ENCODE assay signal across 14 mouse cellular contexts in genomic region chr2:125620213-125620907, GRCm38 (mm10). TPM values are rescaled to one million over a fixed set of nuclear protein-coding genes. Genes with fewer than 3 reads are reported as not detected.
A peak's percentile ranks its signal among the peaks of the same experiment; 100 is the strongest.
DNase-seq lines count a peak whose midpoint lies in the region; ATAC-seq and TF ChIP-seq lines count a peak whose summit lies in the region.
"Had no signal": no experiment of that assay in that cellular context is flagged by ENCODE, and none has a peak within 500 bp of the region (broad histone marks: within the 10 kb centered on the region; RNA-seq: fewer than 3 reads in every experiment).

No protein-coding gene starts in this region.

- H3K36me3 ChIP-seq in forebrain, embryonic 10.5 days (replicated peaks) = peaks cover 59% of the 10 kb centered on the region
- H3K36me3 ChIP-seq in forebrain, embryonic 14.5 days (ENCODE audit: control insufficient read depth, insufficient read depth, low read length) = peaks cover 44% of the 10 kb centered on the region
- H3K36me3 ChIP-seq in kidney, postnatal 0 days (ENCODE audit: insufficient read depth, low read length) = 0 out of 2 replicates have a peak, but pooled peaks cover 13% of the 10 kb centered on the region
- peaks cover 44% of the 10 kb centered on the region for H3K36me3 ChIP-seq in embryonic facial prominence, embryonic 14.5 days (ENCODE audit: control insufficient read depth, insufficient read depth, low read length)
- peaks cover 33% of the 10 kb centered on the region for H3K36me3 ChIP-seq in neural tube, embryonic 12.5 days

- peaks cover 52% of the 10 kb centered on the region for H3K4me1 ChIP-seq in forebrain, embryonic 10.5 days
- H3K4me1 ChIP-seq in forebrain, embryonic 14.5 days (ENCODE audit: control insufficient read depth, insufficient read depth, low read length) = peaks cover 5% of the 10 kb centered on the region
- 0 out of 2 replicates have a peak, but pooled peaks cover 11% of the 10 kb centered on the region for H3K4me1 ChIP-seq in kidney, postnatal 0 days (replicated peaks; ENCODE audit: insufficient read depth, low read length)
- peaks cover 14% of the 10 kb centered on the region for H3K4me1 ChIP-seq in embryonic facial prominence, embryonic 14.5 days (ENCODE audit: control insufficient read depth, insufficient read depth, low read length)
- peaks cover 14% of the 10 kb centered on the region for H3K4me1 ChIP-seq in neural tube, embryonic 12.5 days

- H3K27me3 ChIP-seq in forebrain, embryonic 10.5 days (ENCODE audit: poor library complexity, severe bottlenecking) = no peaks in the 10 kb centered on the region
- no peaks in the 10 kb centered on the region for H3K27me3 ChIP-seq in forebrain, embryonic 14.5 days (replicated peaks; ENCODE audit: control insufficient read depth, insufficient read depth, low read length)
- no peaks in the 10 kb centered on the region for H3K27me3 ChIP-seq in kidney, postnatal 0 days (ENCODE audit: insufficient read depth, low read length)
- no peaks in the 10 kb centered on the region for H3K27me3 ChIP-seq in embryonic facial prominence, embryonic 14.5 days (replicated peaks; ENCODE audit: control insufficient read depth, insufficient read depth, low read length)
- no peaks in the 10 kb centered on the region for H3K27me3 ChIP-seq in neural tube, embryonic 12.5 days (replicated peaks)
- H3K27me3 ChIP-seq: intestine, embryonic 15.5 days had no signal

- H3K27ac ChIP-seq in forebrain, embryonic 10.5 days = peak overlapping the region; percentile 72
- no peak overlapping the region for H3K27ac ChIP-seq in forebrain, embryonic 14.5 days (ENCODE audit: low read depth, low read length)
- no peak overlapping the region for H3K27ac ChIP-seq in kidney, postnatal 0 days
- H3K27ac ChIP-seq in embryonic facial prominence, embryonic 14.5 days (replicated peaks; ENCODE audit: low read depth, low read length) = 0 out of 2 replicates have a peak overlapping the region, but pooled peaks have one; percentile 3
- no peak overlapping the region for H3K27ac ChIP-seq in neural tube, embryonic 12.5 days
- H3K27ac ChIP-seq: intestine, embryonic 15.5 days; liver, embryonic 14.5 days had no signal

- no peaks in the 10 kb centered on the region for H3K9me3 ChIP-seq in forebrain, embryonic 10.5 days
- no peaks in the 10 kb centered on the region for H3K9me3 ChIP-seq in forebrain, embryonic 14.5 days (replicated peaks; ENCODE audit: control insufficient read depth, low read length)
- no peaks in the 10 kb centered on the region for H3K9me3 ChIP-seq in kidney, postnatal 0 days (replicated peaks; ENCODE audit: low read length)
- no peaks in the 10 kb centered on the region for H3K9me3 ChIP-seq in embryonic facial prominence, embryonic 14.5 days (ENCODE audit: control insufficient read depth, low read length)
- H3K9me3 ChIP-seq in neural tube, embryonic 12.5 days = no peaks in the 10 kb centered on the region
- H3K9me3 ChIP-seq: intestine, embryonic 15.5 days had no signal

- H3K4me3 ChIP-seq in forebrain, embryonic 10.5 days = peak overlapping the region; percentile 27
- no peak overlapping the region for H3K4me3 ChIP-seq in forebrain, embryonic 14.5 days (ENCODE audit: low read depth, low read length)
- H3K4me3 ChIP-seq in kidney, postnatal 0 days (replicated peaks; ENCODE audit: low read depth, low read length) = no peak overlapping the region
- H3K4me3 ChIP-seq in embryonic facial prominence, embryonic 14.5 days (ENCODE audit: low read depth, low read length) = no peak overlapping the region
- no peak overlapping the region for H3K4me3 ChIP-seq in neural tube, embryonic 12.5 days
- H3K4me3 ChIP-seq: intestine, embryonic 15.5 days had no signal

- H3K9ac ChIP-seq in forebrain, embryonic 14.5 days (ENCODE audit: low read length) = no peak overlapping the region
- no peak overlapping the region for H3K9ac ChIP-seq in kidney, postnatal 0 days (ENCODE audit: low read depth, low read length)
- no peak overlapping the region for H3K9ac ChIP-seq in embryonic facial prominence, embryonic 14.5 days (ENCODE audit: low read depth, low read length)
- H3K9ac ChIP-seq in neural tube, embryonic 12.5 days = no peak overlapping the region
- H3K9ac ChIP-seq: intestine, embryonic 15.5 days; liver, embryonic 14.5 days had no signal

- TF ChIP-seq CTCF in kidney, postnatal 0 days (IDR thresholded peaks at IDR 0.05; ENCODE audit: low read depth) = no peak

- DNase-seq in forebrain, embryonic 10.5 days (ENCODE audit: extremely low spot score, low spot score) = peak; percentile 44
- DNase-seq in forebrain, embryonic 14.5 days (ENCODE audit: low spot score) = no peak
- peak; percentile 88 for DNase-seq in kidney, postnatal 0 days (ENCODE audit: low spot score)
- no peak for DNase-seq in kidney, postnatal 10 days
- DNase-seq in embryonic facial prominence, embryonic 14.5 days (ENCODE audit: low spot score) = peak; percentile 83
- DNase-seq in ovary, adult 18-20 months (ENCODE audit: low spot score) = no peak
- DNase-seq in frontal cortex, postnatal 14 days (ENCODE audit: low spot score in 2 of 2) = no peak
- DNase-seq: adrenal gland, postnatal 14 days; lung, postnatal 4 days; right cerebral cortex, postnatal 14 days; thymus, adult 2 months had no signal

- WGBS in forebrain, embryonic 10.5 days = 38% methylated on average over 25 of the region's 25 CpGs
- 21% methylated on average over 25 of the region's 25 CpGs for WGBS in forebrain, embryonic 14.5 days
- WGBS in kidney, postnatal 0 days = 32% methylated on average over 25 of the region's 25 CpGs
- WGBS in embryonic facial prominence, embryonic 14.5 days = 40% methylated on average over 25 of the region's 25 CpGs
- WGBS in neural tube, embryonic 12.5 days = 48% methylated on average over 25 of the region's 25 CpGs

- no peak for ATAC-seq in forebrain, embryonic 14.5 days
- ATAC-seq in kidney, postnatal 0 days (replicated peaks; ENCODE audit: low FRiP score, low read depth) = peak; percentile 59
- ATAC-seq in embryonic facial prominence, embryonic 14.5 days (ENCODE audit: low read depth) = peak; percentile 68
- ATAC-seq in neural tube, embryonic 12.5 days (ENCODE audit: low FRiP score, low read depth) = no peak
- ATAC-seq: intestine, embryonic 15.5 days had no signal

- no peak overlapping the region for H3K4me2 ChIP-seq in forebrain, embryonic 14.5 days (ENCODE audit: low read length)
- no peak overlapping the region for H3K4me2 ChIP-seq in kidney, postnatal 0 days (ENCODE audit: low read length)
- H3K4me2 ChIP-seq in embryonic facial prominence, embryonic 14.5 days (ENCODE audit: low read depth, low read length) = 0 out of 2 replicates have a peak overlapping the region, but pooled peaks have one; percentile 23
- peak overlapping the region; percentile 20; the same call in 1 of the 2 replicates for H3K4me2 ChIP-seq in neural tube, embryonic 12.5 days (replicated peaks)
- H3K4me2 ChIP-seq: intestine, embryonic 15.5 days had no signal

RNA-seq across cellular contexts. Expression of gene Cep152, which starts 4.6 kb away (rescaled TPM):
- polyA plus RNA-seq in forebrain, embryonic 10.5 days (2016; fragmentation: Nextera tagmentation; extraction: Ambion mirVana) = 12.4 and 12.5 TPM in 2 replicates
- polyA plus RNA-seq in forebrain, embryonic 14.5 days (2014; fragmentation: Nextera tagmentation; extraction: Ambion mirVana) = 3.2 TPM in 2 replicates
- polyA plus RNA-seq in kidney, postnatal 0 days (2015; fragmentation: Nextera tagmentation; extraction: Ambion mirVana) = 2.4 and 3.4 TPM in 2 replicates
- 6.9 and 7.0 TPM in 2 replicates for polyA plus RNA-seq in embryonic facial prominence, embryonic 14.5 days (2014; fragmentation: Nextera tagmentation; extraction: Ambion mirVana)
- polyA plus RNA-seq in neural tube, embryonic 12.5 days (2016; fragmentation: Nextera tagmentation; extraction: Ambion mirVana) = 6.0 and 6.6 TPM in 2 replicates

RNA-seq across cellular contexts. Expression of gene Eid1, which starts 52.5 kb away (rescaled TPM):
- polyA plus RNA-seq in forebrain, embryonic 10.5 days (2016; fragmentation: Nextera tagmentation; extraction: Ambion mirVana) = 123 and 126 TPM in 2 replicates
- 405 and 426 TPM in 2 replicates for polyA plus RNA-seq in forebrain, embryonic 14.5 days (2014; fragmentation: Nextera tagmentation; extraction: Ambion mirVana)
- 106 and 120 TPM in 2 replicates for polyA plus RNA-seq in kidney, postnatal 0 days (2015; fragmentation: Nextera tagmentation; extraction: Ambion mirVana)
- 273 and 294 TPM in 2 replicates for polyA plus RNA-seq in embryonic facial prominence, embryonic 14.5 days (2014; fragmentation: Nextera tagmentation; extraction: Ambion mirVana)
- polyA plus RNA-seq in neural tube, embryonic 12.5 days (2016; fragmentation: Nextera tagmentation; extraction: Ambion mirVana) = 351 and 393 TPM in 2 replicates

Comparison
In these comparisons a context has a peak if more than half of its experiments do, and no peak if none do; other contexts are left out.
1. DNase-seq: peak in forebrain, embryonic 10.5 days (single experiment), kidney, postnatal 0 days (single experiment) and embryonic facial prominence, embryonic 14.5 days (single experiment); none in forebrain, embryonic 14.5 days (single experiment), kidney, postnatal 10 days (single experiment), ovary, adult 18-20 months (single experiment) and frontal cortex, postnatal 14 days (0 of 2).
2. H3K27ac ChIP-seq: peak in forebrain, embryonic 10.5 days (single experiment) and embryonic facial prominence, embryonic 14.5 days (single experiment); none in forebrain, embryonic 14.5 days (single experiment), kidney, postnatal 0 days (single experiment) and neural tube, embryonic 12.5 days (single experiment).
3. ATAC-seq: peak in kidney, postnatal 0 days (single experiment) and embryonic facial prominence, embryonic 14.5 days (single experiment); none in forebrain, embryonic 14.5 days (single experiment) and neural tube, embryonic 12.5 days (single experiment).
4. H3K4me2 ChIP-seq: peak in embryonic facial prominence, embryonic 14.5 days (single experiment) and neural tube, embryonic 12.5 days (single experiment); none in forebrain, embryonic 14.5 days (single experiment) and kidney, postnatal 0 days (single experiment).